Mouse (Mus musculus) liver, adult (tissue): ENCODE results near the gene Pcyt2.
A peak's percentile ranks its signal among the peaks of the same experiment; 100 is the strongest.

Source experiments
- GATA4 ChIP-seq: IDR thresholded peaks from 2 replicates; pipeline ENCODE4 v1.6.1; 2014; ENCODE audit warnings: mild to moderate bottlenecking, low read length; ENCODE audit not compliant: insufficient replicate concordance

The Pcyt2 gene

DNA sequence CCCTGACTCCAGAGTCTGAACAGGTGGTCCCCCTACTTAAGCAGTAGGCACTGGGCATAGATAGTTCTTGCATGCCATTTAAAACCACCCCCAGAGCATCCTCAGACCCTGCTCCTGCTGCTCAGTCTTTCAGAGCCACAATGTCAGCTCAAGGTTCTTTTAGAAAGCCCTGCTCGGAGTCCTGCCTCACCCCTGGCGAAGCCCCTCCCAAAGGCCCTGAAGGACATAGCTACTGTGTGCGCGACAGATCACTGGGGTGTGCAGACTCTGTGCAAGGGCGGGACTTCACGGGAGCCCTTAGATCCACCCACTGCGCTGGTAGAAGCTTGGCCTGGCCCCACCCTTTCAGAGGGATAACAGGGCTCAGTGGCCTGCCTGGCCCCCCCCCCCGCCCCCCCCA lies 8.5 kb downstream of the Pcyt2 start:
- no peak for TF ChIP-seq GATA4

DNA sequence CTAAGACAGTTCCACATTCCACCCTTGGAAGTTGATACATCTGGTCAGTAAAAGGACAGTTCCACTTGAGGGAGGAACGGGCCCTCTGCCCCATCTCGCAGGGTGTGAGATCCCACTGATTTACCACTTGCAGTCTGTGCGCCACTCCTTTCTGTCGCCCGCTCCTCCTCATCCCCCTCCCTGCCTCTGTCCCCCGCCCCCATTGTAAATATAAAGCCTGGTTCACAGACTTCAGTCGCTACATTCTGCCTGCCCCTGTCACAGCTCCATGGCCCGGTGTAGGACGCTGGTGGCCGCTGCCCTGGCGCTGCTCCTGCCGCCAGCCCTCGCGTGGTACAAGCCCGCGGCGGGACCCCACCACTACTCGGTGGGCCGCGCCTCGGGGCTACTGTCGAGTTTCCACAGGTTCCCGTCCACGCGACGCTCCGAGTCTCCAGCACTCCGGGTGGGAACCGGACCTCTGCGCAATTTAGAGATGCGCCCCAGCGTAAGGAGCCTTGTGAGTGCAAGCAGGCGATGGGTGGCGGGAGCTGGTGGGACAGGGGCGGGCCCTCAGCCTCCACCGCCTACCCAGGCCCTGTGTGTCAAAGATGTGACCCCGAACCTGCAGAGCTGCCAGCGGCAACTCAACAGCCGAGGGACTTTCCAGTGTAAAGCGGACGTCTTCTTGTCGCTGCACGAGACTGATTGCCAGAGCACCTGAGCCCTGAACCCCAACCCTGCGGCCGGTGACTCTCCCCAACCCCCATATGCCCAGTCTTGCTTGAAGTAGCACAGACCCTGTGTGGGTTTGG lies 9.3 kb downstream of the Pcyt2 start, which contains the start of gene Npb:
Gene Npb, plus strand, starts transcription at position 237 of the 794 bp plus-strand sequence.
- TF ChIP-seq GATA4: no peak

DNA sequence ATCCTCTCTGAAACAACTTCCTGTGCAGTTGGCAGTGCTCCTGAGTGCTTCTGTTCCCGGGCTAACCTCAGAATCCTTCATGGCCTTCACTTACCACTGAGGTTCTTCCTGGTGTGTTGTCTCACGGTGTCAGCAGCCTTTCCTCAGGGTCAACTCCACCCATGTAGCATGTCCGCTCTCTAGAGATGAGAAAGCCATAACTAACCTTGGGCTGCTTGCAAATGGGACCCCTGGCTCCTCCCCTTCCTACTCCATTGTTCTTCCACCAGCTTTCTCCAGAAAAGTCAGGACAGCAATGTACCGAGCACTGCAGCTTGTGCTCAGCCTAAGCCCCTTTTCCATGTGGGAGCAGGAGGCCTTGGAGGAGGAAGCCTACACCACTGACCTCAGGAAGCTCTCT lies 11.0 kb downstream of the Pcyt2 start:
- TF ChIP-seq GATA4: no peak

DNA sequence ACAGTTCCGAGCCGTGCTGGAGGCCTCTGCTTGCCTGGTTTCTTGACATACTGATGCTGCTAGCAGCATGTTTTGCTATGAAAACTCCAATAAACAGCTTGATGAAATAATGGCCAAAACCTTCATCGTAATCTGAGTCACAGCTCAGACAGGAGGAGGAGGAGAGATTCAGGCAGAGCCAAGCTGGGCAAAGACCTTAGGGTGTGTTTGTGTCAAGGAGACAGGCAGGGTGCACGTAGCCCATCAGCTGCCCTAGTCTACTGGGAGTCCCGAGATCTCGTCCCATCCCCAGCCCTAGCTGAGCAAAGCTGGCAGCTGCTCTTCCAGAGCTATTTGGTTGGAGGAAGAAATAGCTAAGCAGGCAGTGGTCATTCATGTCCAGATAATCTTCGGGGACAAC lies 12.1 kb downstream of the Pcyt2 start:
- no peak for TF ChIP-seq GATA4

DNA sequence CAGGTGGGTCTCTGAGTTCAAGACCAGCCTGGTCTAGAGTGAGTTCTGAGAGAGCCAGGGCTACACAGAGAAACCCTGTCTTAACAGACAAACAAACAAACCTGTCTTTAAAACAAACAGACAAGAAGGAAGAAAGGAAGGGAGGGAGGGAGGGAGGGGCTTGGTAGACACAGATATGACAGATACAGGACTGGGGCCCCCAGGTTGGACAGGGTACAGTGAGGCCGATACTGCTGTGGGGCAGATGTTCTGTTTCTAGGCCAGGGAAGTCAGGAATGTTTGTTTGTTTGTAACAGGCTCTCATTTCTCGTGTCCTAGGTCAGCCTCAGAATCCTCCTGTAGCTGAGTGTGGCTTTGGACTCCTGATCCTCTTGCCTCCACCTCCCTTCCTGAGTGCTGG lies 14.2 kb downstream of the Pcyt2 start:
- no peak for TF ChIP-seq GATA4

DNA sequence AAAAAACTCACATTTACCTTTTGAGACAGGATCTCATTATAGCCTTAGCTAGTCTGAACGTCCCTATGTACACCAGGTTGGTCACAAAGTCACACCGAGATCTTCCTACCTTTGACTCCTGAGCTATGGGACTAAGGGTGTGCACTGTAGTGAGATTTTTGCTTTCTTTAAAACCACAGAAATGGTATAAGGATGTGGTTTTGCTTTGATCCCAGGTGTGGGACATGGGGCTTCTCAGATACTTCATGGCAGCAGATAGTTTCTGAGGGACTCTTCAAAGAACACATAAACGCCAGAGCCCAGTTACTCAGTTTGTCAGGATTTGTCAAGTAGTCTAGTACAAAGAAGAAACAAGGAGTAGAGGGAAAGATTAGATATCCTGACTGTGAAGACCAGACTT lies 17.0 kb downstream of the Pcyt2 start:
- TF ChIP-seq GATA4: no peak

DNA sequence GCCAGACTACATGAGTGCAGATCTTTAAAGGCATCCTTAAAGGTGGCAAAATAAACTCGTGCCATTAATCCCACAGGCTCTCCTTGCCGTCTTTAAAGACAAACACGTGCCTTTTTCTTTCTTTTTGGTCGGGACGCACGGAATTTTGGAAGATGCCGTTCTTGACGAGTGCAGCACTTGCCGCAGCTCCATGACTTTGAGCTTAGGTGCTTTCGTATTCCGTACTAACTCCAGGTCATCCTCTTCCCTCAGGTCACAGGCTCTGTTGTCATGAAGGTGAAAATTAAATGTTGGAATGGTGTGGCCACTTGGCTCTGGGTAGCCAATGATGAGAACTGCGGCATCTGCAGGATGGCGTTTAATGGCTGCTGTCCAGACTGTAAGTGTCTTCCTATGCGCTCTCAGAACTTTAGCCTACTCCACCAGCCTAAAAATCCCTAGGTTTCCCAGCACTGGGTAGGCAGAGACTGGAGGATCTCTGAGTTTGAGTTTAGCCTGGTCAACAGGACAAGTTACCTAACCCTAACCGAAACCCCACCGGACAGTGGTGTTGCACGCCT lies 18.7 kb downstream of the Pcyt2 start:
- no peak for TF ChIP-seq GATA4

DNA sequence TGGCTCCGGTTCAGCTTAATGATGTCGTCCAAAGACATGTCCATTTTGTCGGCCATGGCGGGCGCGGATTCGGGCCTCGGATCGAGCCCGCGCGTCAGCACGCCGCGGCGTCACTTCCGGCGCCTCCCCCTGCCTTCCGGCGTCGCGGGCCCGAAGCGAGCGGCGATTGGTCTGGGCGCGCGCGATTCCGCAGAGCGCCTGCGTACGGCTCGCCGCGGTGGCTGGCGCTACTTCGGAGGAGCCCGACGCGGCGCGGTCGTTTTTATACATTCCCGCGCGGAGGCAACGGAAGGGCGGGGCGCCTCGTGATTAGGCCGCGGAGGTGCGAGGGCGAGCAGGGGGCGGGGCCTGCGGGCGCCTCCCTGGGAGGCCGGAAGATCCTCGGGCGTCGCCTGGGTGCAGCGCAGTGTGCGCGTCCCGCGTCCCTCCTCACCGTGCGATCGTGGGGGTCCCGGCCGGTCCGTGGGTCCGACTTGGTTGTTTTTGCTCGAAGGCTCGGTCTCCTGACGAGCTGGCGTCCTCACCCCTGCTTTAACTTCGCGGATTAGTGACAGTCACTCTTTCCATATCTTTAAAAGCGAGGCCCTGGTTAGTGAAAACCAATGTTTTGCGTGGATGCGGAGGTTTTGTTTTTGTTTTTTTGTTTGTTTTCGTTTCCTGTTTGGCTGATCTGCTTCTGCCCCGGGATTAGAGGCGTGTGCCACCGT lies 19.3 kb downstream of the Pcyt2 start, which contains the start of the genes Alyref and Anapc11:
Gene Alyref, minus strand, starts transcription at position 83 of the 707 bp plus-strand sequence.
Gene Anapc11, plus strand, starts transcription at position 139 of the 707 bp plus-strand sequence.
- peak; percentile 40; the same call in 1 of the 2 replicates for TF ChIP-seq GATA4

DNA sequence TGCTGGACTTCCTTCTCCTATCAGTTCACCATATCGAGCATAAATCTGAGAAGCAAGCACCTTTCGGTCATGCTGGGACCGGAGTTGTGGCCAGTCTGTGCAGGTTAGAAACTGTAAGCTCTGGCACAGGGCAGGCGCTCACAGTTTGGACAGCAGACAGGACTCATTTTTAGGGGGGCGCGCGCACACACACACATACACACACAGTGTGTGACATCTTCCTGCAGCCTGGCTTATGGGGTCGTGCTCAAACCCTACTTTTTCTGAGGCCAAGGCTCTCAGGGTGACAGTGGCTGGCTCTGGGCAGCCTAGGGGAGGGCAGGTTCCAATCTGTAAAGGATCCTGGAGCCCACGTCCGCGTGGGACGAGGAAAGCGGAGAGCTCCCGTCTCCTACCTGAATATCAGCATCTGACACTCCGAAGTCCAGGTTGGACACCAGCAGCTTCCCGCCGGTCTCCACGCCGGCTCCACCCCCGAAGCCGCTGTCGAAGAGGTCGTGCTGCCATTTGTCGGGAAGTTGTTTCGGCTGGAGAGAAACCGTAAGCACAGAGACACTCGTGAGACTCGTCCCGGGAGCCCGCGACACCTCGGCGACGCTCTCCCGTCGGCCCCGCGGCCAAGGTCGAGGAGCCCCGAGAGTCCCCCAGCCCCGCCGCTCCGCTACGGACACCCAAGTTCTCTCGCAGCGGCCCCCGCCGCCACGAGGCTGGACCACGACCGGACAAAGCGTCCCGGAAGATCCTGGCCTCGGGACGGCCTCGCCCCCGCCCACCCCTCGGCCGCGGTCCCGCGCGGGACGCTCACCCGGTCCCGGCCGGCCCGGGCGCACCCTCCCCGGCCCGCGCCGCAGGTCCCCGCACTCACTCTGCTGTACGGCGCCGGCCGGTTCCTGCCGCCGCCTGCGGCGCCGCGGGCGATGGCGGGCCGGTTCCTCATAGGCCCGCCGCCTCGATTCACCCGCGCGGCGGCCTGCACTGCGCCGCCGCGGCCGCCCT lies 20.2 kb downstream of the Pcyt2 start:
- no peak for TF ChIP-seq GATA4

DNA sequence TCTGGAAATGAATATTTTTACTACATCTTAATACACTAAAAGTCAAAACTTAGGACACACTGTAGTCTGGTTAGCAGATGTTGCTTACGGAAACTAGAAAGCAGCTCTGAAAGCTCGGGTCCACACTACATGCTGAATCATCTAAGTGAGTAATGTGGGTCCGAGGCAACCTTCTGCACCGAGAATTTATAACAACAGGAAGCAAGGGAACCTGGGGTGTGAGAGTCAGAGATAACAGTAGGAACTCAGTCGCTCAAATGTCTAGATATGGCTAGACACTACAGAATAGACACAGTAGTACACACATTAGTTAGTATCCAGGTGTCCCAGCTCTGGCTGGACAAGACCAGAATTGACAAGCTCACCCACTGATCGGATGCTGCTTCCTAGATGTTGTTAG lies 29.2 kb downstream of the Pcyt2 start:
- TF ChIP-seq GATA4: no peak

DNA sequence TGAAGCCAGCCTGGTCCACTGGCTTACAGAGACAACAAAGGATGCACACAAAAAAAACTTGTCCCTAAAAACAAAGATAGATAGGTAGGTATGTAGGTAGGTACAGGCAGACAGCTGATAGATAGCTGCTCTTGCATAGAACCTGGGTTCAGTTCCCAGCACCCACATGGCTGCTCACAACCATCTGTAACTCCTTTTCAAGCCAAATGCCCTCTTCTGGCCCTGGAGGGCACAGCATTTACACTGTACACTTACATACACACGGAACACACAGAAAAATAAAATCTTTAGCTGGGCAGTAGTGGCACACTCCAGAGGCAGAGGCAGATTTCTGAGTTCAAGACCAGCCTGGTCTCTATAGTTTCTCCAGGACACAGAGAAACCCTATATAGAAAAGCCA lies 33.8 kb downstream of the Pcyt2 start:
- TF ChIP-seq GATA4: no peak

DNA sequence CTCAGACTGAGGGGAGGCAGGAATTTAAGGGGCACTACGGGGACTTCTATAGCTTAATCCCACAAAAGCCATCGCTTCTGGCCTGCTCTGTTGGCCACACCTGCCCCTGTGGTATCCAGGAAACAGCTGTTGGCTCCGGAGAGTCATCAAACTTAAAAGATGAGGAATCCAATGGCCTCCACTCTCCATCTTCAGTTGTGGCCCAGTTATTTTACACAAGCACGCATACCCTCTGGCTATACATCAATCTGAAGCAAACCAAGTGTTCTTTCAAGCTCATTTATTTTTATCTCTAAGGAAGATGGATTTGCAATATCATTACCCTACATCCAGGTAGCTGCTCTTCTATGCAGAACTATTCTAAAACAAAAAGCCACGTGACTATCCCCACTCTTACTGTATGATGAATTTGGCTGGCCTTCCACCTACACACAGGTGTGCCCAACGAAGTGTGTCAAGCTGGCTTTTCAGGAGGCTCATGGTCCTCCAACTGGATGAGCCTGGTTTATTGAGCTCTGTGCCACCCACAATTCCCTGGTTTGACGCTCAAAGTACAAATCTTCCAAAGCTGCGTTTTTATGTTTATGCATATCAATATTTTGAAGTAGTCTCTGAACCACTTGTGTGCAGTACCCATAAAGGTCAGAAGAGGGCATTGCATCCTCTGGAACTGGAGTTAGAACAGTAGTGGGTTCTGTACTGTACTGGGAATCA lies 35.3 kb downstream of the Pcyt2 start:
- TF ChIP-seq GATA4: no peak

DNA sequence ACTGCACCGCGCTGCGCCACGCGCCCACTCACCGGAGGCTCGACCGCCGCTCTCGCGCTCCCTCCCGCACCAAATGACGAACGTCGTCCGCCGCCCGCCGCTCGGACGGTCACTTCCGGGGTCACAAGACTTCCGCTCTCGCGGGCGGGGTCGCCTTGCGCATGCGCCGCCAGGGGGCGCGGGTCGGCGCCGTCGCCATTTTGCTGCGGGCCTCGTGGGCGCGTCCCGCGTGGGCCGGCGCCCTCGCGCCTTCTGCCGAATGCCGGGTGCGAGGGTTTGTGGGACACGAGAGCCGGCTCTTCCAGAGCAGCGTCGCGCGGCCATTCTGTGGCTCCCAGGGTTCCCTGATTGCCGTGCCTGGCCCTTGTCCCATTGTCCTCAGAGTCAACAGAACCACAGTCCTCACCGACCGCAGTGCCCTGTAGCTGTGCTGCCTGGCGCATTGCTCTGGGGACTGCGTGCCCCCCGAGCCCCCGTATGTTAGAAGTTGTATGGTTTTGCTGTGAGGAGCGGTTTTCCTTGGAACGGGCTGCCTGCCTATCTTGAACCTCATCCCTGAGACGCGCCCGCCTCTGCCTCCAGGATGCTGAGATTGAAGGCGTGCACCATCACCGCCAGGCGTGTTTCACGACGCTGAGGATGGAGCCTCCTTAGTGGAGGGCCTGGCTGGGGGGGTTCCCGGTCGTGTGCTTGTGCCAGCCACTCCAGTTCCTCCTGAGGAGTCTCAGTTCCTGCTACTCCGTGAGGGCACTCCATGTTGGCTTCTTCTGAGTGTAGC lies 36.1 kb downstream of the Pcyt2 start, which contains the start of gene Arhgdia:
Gene Arhgdia, minus strand, starts transcription at position 135 of the 778 bp plus-strand sequence.
- peak; percentile 6; the same call in 1 of the 2 replicates for TF ChIP-seq GATA4
